Mouse (Mus musculus) G1E (cell line): Measurements from ENCODE around the gene AV320801.
"Not testable (repeated sequence)": the region's sequence is repeated elsewhere in the genome, so short reads cannot be mapped to it uniquely, and the experiment has no call there.

Experiments used
- CTCF ChIP-seq: IDR thresholded peaks from 2 replicates; pipeline ENCODE4 v1.5.1; 2012; ENCODE audit warnings: low read depth, low read length, inconsistent platforms, mixed read lengths
- GATA1 ChIP-seq: IDR thresholded peaks from 2 replicates; pipeline ENCODE4 v1.6.1; 2012; ENCODE audit warnings: borderline replicate concordance, low read length, inconsistent platforms, mixed read lengths
- GATA2 ChIP-seq: IDR thresholded peaks from 2 replicates; pipeline ENCODE4 v1.6.1; 2012; ENCODE audit warnings: low read depth, low read length, inconsistent platforms, borderline replicate concordance

GRCm38 (mm10) chrX:135464160-135464559, 30.2 kb upstream of the AV320801 start:
- TF ChIP-seq CTCF, GATA1, GATA2: not testable (repeated sequence)
